Mouse (Mus musculus) limb, embryonic 15.5 days (tissue): ENCODE results near the gene Fam118b. TPM values are rescaled to one million over a fixed set of nuclear protein-coding genes. Genes with fewer than 3 reads are reported as not detected.
A peak's percentile ranks its signal among the peaks of the same experiment; 100 is the strongest.

Source experiments
- ATAC-seq: fragments of 200-750 bp; cut with Nextera tagmentation; 2 replicates; pipeline ENCODE4 v1.8.0; 2017; ENCODE audit warnings: low read depth, moderate TSS enrichment; ENCODE audit not compliant: insufficient number of reproducible peaks, low FRiP score, low TSS enrichment
- H3K27ac ChIP-seq: fragments of 300-500 bp; sonication (generic); 2 replicates; pipeline ENCODE4 v1.5.1; 2015; ENCODE audit warnings: moderate library complexity, mild to moderate bottlenecking, inconsistent platforms
- H3K27me3 ChIP-seq: fragments of 300-500 bp; sonication (generic); 2 replicates; pipeline ENCODE4 v1.6.1; 2015; ENCODE audit warnings: inconsistent platforms
- H3K36me3 ChIP-seq: fragments of 300-500 bp; sonication (generic); 2 replicates; pipeline ENCODE4 v1.6.1; 2015; ENCODE audit warnings: inconsistent platforms
- H3K4me1 ChIP-seq: fragments of 300-500 bp; sonication (generic); 2 replicates; pipeline ENCODE4 v1.6.1; 2015; ENCODE audit warnings: inconsistent platforms
- H3K4me2 ChIP-seq: fragments of 300-500 bp; sonication (generic); 2 replicates; pipeline ENCODE4 v1.6.1; 2015; ENCODE audit warnings: mild to moderate bottlenecking, inconsistent platforms
- H3K4me3 ChIP-seq: fragments of 300-500 bp; sonication (generic); 2 replicates; pipeline ENCODE4 v1.5.1; 2015; ENCODE audit warnings: mild to moderate bottlenecking, inconsistent platforms
- H3K9ac ChIP-seq: fragments of 300-500 bp; sonication (generic); 2 replicates; pipeline ENCODE4 v1.6.1; 2015; ENCODE audit warnings: inconsistent platforms
- H3K9me3 ChIP-seq: fragments of 300-500 bp; sonication (generic); 2 replicates; pipeline ENCODE4 v1.6.1; 2016; ENCODE audit warnings: inconsistent platforms
- WGBS: fragments of 180-500 bp; shearing (Covaris S2); methylation state at CpG from one replicate; pipeline ENCODE4 v1.1.7; 2015; 5-methylcytosine and 5-hydroxymethylcytosine counted together
- polyA plus RNA-seq: library from polyadenylated mRNA; unstranded; fragments of >200 nt; fragmentation: Nextera tagmentation; extraction: Ambion mirVana; gene quantifications from 2 replicates; pipeline ENCODE4 v1.2.1, GENCODE M21; 2015

Fam118b gene
- polyA plus RNA-seq, 1 experiment from 2014 or later = 38.9 TPM

DNA sequence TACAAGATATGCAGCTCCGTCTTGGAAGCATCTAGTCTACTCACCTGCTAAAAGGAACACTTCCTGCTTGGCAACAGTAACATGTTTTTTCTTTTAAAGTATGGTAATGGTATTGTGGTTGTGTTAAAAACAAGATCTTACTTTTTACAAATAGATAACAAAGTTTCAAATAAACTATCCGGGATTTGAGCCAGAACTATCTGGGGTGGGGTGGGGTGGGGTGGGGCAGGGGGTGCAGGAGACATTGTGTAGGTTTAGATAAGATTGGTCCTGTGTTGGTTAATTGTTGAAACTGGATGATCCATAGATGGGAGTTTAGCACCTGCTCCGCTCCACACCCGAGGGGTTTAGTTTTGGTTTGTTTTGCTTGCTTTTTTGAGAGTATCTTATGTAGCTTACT lies 5.2 kb downstream of the Fam118b start:
- Histone ChIP-seq H3K27ac (no peak overlapping the region), H3K4me2 (no peak overlapping the region), H3K9ac (no peak overlapping the region), H3K4me1 (peaks cover 9% of the 10 kb centered on the region), H3K27me3 (no peaks in the 10 kb centered on the region), H3K36me3 (no peaks in the 10 kb centered on the region), H3K9me3 (no peaks in the 10 kb centered on the region), H3K4me3 (no peak overlapping the region)
- WGBS = 80% methylated on average over 4 of the region's 4 CpGs
- ATAC-seq = no peak

DNA sequence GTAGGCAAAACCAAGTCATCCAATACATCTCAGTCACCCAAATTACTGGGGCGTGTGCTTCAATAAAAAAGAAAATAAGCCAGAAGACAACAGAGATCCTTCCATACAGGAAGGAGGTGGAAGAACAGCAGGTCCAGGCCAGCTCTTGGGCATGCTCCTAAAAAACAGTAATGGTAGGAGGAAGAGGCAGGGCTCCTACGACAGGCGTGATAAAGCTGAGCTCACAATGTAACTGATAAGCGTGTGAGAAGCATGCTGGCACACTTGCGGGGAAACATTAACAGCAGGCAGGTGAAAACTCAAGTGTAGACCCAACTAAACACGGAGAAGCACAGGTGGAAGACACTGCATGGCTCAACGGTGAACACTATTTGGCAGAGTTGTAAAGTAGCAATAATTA lies 10.2 kb downstream of the Fam118b start:
- Histone ChIP-seq H3K36me3 (no peaks in the 10 kb centered on the region), H3K27me3 (no peaks in the 10 kb centered on the region), H3K4me1 (no peaks in the 10 kb centered on the region), H3K27ac (no peak overlapping the region), H3K4me3 (no peak overlapping the region), H3K9me3 (no peaks in the 10 kb centered on the region), H3K9ac (no peak overlapping the region), H3K4me2 (no peak overlapping the region)
- WGBS = 88% methylated on average over 7 of the region's 7 CpGs
- no peak for ATAC-seq

GRCm38 (mm10) chr9:35249476-35249875 lies 18.1 kb downstream of the Fam118b start:
- H3K9me3 ChIP-seq = no peaks in the 10 kb centered on the region
- H3K36me3 ChIP-seq = no peaks in the 10 kb centered on the region
- H3K9ac ChIP-seq = no peak overlapping the region
- no peak for ATAC-seq
- H3K27me3 ChIP-seq = no peaks in the 10 kb centered on the region
- H3K4me2 ChIP-seq = no peak overlapping the region
- no peak overlapping the region for H3K4me3 ChIP-seq
- H3K4me1 ChIP-seq = peaks cover 12% of the 10 kb centered on the region; the same call in 1 of the 2 replicates
- peak overlapping the region; percentile 76 for H3K27ac ChIP-seq

DNA sequence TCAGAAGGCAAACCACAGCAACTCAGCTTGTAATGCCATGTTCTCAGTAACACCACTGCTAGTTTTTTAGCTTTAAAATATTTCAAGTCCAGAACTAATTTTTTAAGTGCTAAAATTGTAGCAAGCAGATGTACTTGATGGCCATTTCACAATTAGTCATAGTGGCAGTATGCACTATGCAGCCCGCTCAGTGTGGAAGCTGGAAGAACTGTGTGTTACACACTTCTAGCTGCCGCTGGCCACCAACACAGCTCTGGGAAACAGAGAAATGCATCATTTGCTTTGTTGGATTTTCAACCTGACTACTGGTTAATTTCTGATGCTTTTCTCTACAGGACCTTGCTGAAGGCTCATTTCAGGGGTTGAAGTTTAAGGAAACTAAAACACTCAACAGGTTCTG lies 20.2 kb downstream of the Fam118b start:
- H3K9ac ChIP-seq = no peak overlapping the region
- H3K27me3 ChIP-seq = no peaks in the 10 kb centered on the region
- no peaks in the 10 kb centered on the region for H3K36me3 ChIP-seq
- H3K27ac ChIP-seq = no peak overlapping the region
- peaks cover 12% of the 10 kb centered on the region; the same call in 1 of the 2 replicates for H3K4me1 ChIP-seq
- WGBS = 77% methylated on average over 2 of the region's 2 CpGs
- no peaks in the 10 kb centered on the region for H3K9me3 ChIP-seq
- no peak overlapping the region for H3K4me2 ChIP-seq
- ATAC-seq = no peak
- no peak overlapping the region for H3K4me3 ChIP-seq

DNA sequence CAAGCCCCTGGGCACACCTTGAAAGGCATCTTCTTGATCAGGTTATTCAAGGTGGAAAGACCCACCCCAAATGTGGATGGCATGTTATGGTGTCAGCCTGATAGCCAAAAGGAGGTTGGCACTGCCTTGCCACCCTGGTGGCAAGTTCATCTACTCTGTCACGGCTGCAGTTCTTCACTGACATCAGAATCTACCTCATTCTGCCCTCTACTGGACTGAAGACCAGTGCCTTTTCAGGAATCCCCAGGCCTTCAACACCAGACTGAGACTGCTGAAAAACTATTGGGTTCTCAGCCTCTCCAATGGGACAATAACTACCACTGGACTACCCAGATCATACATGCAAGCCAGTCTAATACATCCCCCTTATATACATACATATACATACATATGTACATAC lies 27.9 kb downstream of the Fam118b start:
- no peak overlapping the region for H3K27ac ChIP-seq
- 71% methylated on average over 1 of the region's 1 CpGs for WGBS
- no peak for ATAC-seq
- peaks cover 4% of the 10 kb centered on the region; the same call in 1 of the 2 replicates for H3K36me3 ChIP-seq
- no peaks in the 10 kb centered on the region for H3K9me3 ChIP-seq
- H3K4me3 ChIP-seq = no peak overlapping the region
- H3K9ac ChIP-seq = no peak overlapping the region
- no peaks in the 10 kb centered on the region for H3K4me1 ChIP-seq
- H3K27me3 ChIP-seq = no peaks in the 10 kb centered on the region
- H3K4me2 ChIP-seq = no peak overlapping the region

DNA sequence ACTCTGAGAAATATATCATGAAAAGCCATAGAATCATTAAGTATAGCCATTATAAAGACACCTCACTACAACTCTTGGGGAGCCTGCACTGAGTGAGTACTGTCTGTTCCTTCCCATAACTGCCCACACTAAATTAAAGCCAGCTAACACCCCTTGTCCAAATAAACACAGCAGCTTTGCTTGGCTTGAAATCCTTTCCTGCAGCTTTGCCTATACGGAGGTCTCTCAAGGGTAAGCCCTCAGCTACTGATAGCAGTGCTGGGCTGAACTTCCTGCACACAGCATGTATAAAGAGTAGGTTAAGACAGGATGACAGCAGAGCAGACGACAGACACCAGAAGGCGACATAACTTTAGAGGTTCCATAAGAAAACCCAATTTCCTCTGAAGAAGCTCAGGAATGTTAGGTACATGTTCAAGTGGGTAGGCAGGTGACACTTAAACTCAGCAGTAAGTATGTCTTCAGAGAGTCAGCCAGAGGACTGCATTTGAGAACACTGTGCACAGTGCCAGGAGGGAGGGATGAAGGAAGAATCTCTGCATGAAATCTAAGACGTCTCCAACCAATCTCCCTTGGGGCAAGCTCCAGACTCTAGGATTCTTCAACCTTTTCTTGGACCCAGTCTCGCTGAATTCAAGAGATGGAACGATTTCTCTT lies 28.6 kb downstream of the Fam118b start:
- Histone ChIP-seq H3K9me3 (no peaks in the 10 kb centered on the region), H3K4me2 (no peak overlapping the region), H3K4me1 (no peaks in the 10 kb centered on the region), H3K9ac (no peak overlapping the region), H3K4me3 (no peak overlapping the region), H3K27me3 (no peaks in the 10 kb centered on the region), H3K27ac (no peak overlapping the region), H3K36me3 (peaks cover 7% of the 10 kb centered on the region; the same call in 1 of the 2 replicates)
- 61% methylated on average over 6 of the region's 6 CpGs for WGBS
- no peak for ATAC-seq

GRCm38 (mm10) chr9:35238371-35238770 lies 29.2 kb downstream of the Fam118b start:
- Histone ChIP-seq H3K36me3 (peaks cover 7% of the 10 kb centered on the region; the same call in 1 of the 2 replicates), H3K9me3 (no peaks in the 10 kb centered on the region), H3K9ac (no peak overlapping the region), H3K4me1 (no peaks in the 10 kb centered on the region), H3K27ac (no peak overlapping the region), H3K4me2 (no peak overlapping the region), H3K4me3 (no peak overlapping the region), H3K27me3 (no peaks in the 10 kb centered on the region)
- ATAC-seq = no peak
- WGBS = 93% methylated on average over 1 of the region's 1 CpGs

- Histone ChIP-seq H3K4me3 (no peak overlapping the region), H3K27me3 (no peaks in the 10 kb centered on the region), H3K4me2 (no peak overlapping the region), H3K27ac (no peak overlapping the region), H3K36me3 (peaks cover 20% of the 10 kb centered on the region; the same call in 1 of the 2 replicates), H3K9ac (no peak overlapping the region), H3K9me3 (no peaks in the 10 kb centered on the region), H3K4me1 (no peaks in the 10 kb centered on the region)
- 70% methylated on average over 3 of the region's 3 CpGs for WGBS
- no peak for ATAC-seq
Observed at GRCm38 (mm10) chr9:35235996-35236395, 31.6 kb downstream of the Fam118b start.

- H3K4me2 ChIP-seq = no peak overlapping the region
- no peak overlapping the region for H3K4me3 ChIP-seq
- WGBS = 88% methylated on average over 3 of the region's 3 CpGs
- no peak overlapping the region for H3K9ac ChIP-seq
- no peaks in the 10 kb centered on the region for H3K9me3 ChIP-seq
- H3K27me3 ChIP-seq = no peaks in the 10 kb centered on the region
- peaks cover 24% of the 10 kb centered on the region; the same call in 1 of the 2 replicates for H3K36me3 ChIP-seq
- H3K27ac ChIP-seq = no peak overlapping the region
- ATAC-seq = no peak
- H3K4me1 ChIP-seq = no peaks in the 10 kb centered on the region
Observed at GRCm38 (mm10) chr9:35228671-35229070, 38.9 kb downstream of the Fam118b start.

DNA sequence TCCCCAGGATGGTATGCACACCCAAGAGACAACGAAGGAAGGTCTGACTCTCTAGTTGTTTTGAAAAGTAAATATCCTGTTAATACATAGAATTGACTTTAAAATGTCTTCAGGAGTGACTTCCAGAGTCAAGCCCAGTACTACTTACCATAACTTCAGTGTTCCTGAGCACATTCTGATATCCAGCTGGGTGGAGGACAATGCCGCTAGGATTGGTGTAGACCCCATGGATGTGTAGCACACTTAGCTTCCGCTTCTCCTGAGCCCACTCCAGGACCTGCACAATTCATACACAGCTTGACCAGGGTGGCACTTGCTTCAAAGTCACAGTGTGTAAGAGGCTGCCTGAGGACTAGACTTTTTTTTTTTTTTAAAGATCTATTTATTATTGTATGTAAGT lies 44.1 kb downstream of the Fam118b start:
- no peaks in the 10 kb centered on the region for H3K9me3 ChIP-seq
- no peaks in the 10 kb centered on the region for H3K27me3 ChIP-seq
- H3K4me2 ChIP-seq = no peak overlapping the region
- H3K4me1 ChIP-seq = no peaks in the 10 kb centered on the region
- no peak overlapping the region for H3K4me3 ChIP-seq
- H3K9ac ChIP-seq = no peak overlapping the region
- H3K27ac ChIP-seq = no peak overlapping the region
- 98% methylated on average over 3 of the region's 3 CpGs for WGBS
- no peak for ATAC-seq
- H3K36me3 ChIP-seq = peaks cover 46% of the 10 kb centered on the region

DNA sequence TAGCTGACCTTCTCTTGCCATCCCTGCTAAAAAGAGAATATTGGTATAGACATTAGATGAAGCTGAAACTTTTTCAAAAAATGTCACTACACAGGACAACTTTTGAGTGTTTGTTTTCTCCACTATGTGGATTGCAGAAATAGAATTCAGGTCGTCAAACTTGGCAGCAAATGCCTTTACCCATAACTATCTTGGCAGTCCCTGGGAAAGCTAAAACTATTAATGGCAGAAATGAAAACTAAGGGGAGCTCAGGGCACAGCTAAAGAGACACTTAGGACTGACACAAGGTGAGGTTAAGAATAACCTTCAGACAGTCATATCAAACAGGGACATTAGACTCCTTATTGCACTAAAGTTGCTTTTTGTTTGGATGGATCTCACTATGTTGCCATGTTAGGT lies 49.6 kb downstream of the Fam118b start:
- Histone ChIP-seq H3K27ac (no peak overlapping the region), H3K9me3 (no peaks in the 10 kb centered on the region), H3K36me3 (peaks cover 85% of the 10 kb centered on the region), H3K27me3 (no peaks in the 10 kb centered on the region), H3K4me2 (no peak overlapping the region), H3K9ac (no peak overlapping the region), H3K4me3 (no peak overlapping the region), H3K4me1 (no peaks in the 10 kb centered on the region)
- WGBS = 82% methylated on average over 1 of the region's 1 CpGs
- ATAC-seq = no peak

DNA sequence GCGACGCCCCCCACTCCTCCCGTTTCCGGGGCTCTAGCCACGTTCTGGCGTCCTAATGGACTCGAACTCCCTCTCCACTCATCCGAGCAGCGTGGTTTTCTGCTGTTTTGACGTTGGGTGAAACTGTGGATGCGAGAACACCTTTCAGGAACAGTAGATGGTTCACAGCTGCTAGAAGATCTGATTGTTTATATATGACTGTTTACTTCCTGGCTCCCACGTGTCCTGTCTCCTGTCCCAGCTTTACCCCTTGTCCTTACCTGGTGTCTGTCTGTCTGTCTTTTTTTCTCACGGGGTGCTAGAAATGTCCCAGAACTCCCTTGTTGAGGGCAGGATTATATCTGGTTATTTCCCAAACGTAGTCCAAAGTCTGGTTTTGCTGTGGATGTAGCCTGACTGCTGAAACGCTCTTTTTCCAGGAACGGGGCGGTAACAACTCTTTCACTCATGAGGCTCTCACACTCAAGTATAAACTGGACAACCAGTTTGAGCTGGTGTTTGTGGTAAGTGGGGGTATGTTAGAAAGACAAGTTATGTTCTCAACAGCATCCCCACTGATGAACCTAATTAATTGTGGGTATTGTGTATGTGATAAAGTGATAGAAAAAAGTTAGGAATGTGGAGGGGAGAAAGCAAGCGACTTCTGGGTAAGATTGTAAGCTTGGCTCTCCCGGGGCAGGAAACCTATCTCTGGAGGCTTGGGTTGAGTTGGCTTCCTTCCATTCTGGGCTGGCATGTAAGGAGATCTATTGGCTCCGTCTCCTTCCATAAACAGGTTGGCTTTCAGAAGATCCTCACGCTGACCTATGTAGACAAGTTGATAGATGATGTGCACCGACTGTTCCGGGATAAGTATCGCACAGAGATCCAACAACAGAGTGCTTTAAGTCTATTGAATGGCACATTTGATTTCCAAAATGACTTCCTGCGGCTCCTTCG lies 55.8 kb downstream of the Fam118b start:
- H3K9me3 ChIP-seq = no peaks in the 10 kb centered on the region
- peak overlapping the region; percentile 83 for H3K4me3 ChIP-seq
- H3K4me2 ChIP-seq = peak overlapping the region; percentile 74
- WGBS = 32% methylated on average over 26 of the region's 26 CpGs
- no peaks in the 10 kb centered on the region for H3K27me3 ChIP-seq
- peak overlapping the region; percentile 78 for H3K9ac ChIP-seq
- H3K27ac ChIP-seq = peak overlapping the region; percentile 82
- H3K36me3 ChIP-seq = peaks cover 68% of the 10 kb centered on the region
- ATAC-seq = no peak
- H3K4me1 ChIP-seq = peaks cover 17% of the 10 kb centered on the region
